Mouse (Mus musculus): Measurements from ENCODE around the gene Dusp19.

- TF ChIP-seq CTCF (IDR thresholded peaks at IDR 0.05) (no peak), POLR2A (IDR thresholded peaks at IDR 0.05; ENCODE audit: insufficient read depth, low read depth, low read length) (no peak)
These were observed 50.6 kb downstream of the Dusp19 start for GRCm38 (mm10) chr2:80667396-80667964.
